Mouse (Mus musculus): Measurements from ENCODE around the gene Olfr710.
"Not testable (repeated sequence)": the region's sequence is repeated elsewhere in the genome, so short reads cannot be mapped to it uniquely, and the experiment has no call there.

Olfr710 gene

DNA sequence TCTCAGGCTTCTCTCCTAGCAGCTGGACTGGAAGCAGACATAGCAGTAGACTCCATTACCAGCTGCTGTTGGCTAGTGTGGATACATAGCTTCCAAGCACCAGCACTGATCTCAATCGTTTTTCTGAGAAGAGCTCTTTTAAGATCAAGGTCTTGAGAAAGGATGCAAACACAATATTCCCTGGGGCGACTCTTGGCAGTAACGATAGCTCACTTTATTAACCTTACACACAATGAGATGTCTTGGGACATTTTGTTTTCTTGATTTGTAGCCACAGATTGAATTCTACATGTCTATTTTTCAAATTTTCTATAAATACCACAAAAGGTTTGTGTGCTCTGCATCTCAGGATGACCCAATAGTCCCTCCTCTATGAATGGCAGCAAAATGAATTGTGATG, at the start of gene Olfr710:
Gene Olfr710 (minus strand): TSS at position 101 of the 400 bp plus-strand sequence.
- in situ Hi-C loops (cut with MboI; ENCODE audit: unreplicated experiment in 2 of 2): no loop called here

DNA sequence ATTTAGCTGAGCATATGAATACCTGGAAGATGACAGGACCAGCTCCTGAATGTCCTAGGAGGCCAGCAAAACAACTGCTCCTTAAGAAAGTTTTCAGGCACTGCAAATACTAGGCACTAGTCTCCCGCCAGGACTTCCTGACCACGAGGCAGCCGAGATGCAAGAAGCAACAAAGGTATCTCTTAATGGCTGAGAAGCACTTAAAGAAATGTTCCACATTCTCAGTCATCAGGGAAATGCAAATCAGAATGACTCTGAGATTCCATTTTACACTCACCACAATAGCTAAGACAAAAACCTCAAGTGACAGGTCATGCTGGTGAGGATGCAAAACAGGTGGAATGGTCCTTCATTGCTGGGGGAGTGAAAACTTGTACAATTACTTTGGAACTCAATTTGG, 37.1 kb upstream of the Olfr710 start:
- in situ Hi-C loops (cut with MboI; ENCODE audit: unreplicated experiment in 2 of 2): no loop called here

DNA sequence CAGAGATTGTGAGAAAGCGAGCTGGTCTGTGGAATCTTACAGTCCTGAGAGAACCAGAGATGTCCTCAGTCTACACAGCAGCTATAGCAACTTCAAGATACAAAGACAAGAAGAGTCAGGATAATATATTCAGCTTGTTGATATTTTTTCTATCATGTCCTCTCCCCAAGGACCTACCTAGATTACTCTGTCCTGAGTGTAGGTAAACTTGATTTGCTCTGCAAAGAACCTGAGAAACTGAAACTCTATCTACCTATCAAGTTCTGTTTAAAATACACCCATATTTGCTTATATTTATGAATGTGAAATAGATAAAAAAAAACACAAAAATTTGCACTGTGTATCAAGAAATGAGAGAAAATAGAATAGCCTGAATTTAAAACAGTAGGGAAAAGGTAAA, 27.2 kb upstream of the Olfr710 start, which contains the start of gene Olfr711:
Gene Olfr711 (minus strand): TSS at position 101 of the 400 bp plus-strand sequence.
- in situ Hi-C loops (cut with MboI; ENCODE audit: unreplicated experiment in 2 of 2): no loop called here

DNA sequence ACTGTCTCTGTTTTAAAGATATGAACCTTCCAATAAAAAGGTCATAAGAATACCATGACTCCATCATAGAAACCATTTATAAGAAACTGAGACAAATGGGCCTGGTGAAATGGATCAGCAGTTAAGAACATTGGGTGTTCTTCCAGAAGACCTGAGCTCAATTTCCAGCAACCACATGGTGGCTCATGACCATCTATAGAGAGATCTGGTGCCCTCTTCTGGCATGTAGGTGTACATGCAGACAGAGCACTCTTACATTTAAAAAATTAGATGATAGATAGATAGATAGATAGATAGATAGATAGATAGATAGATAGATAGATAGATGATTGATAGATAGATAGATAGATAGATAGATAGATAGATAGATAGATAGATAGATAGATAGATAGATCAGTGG, 19.4 kb upstream of the Olfr710 start:
- in situ Hi-C loops (cut with MboI; ENCODE audit: unreplicated experiment in 2 of 2): loop anchor here (25.0 kb wide), 1 partner anchor 605 kb away; no protein-coding TSS in a partner anchor

DNA sequence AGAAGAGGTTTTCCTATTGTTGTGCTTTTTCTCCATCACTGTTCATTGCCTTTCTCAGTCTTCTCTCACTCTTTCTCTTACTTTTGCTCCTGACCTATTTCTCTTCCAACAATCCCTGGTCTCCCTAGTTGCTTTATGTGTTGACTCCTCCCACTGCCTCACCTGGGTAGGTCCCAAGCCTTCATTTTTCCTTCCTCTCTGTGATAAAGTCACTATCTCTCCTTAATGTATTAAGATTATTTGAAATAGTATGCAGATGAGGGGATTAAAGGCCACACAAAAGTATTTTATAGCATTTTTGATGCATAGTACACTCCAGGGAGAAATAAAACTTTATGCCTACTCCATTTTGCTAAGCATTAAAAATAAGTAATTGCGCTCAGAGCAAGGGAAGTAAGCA, 15.7 kb upstream of the Olfr710 start, which contains the start of gene Olfr6:
Gene Olfr6 (minus strand): TSS at position 101 of the 400 bp plus-strand sequence.
- in situ Hi-C loops (cut with MboI; ENCODE audit: unreplicated experiment in 2 of 2): loop anchor here (25.0 kb wide), 1 partner anchor 602 kb away; no protein-coding TSS in a partner anchor

DNA sequence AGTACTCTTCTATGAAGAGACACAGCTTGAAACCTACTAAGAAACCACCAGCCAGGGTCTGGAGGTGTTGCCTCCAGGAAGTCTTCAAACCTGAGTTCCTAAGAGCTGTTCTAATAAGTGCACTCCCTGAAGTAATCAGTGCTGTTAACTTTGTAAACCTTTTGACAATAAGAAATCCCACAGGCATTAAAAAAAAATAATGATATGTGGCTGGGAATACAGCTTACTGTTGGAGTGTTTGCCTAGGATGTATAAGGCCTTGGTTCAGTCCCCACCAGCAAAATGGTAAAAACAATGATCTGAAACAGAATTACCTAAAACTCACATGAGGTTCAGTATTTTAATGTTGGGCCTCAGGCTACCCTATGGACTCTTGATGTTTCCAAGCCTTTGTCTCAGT, 16.0 kb downstream of the Olfr710 start, which contains the start of gene Olfr709-ps1:
Gene Olfr709-ps1 (minus strand): TSS at position 101 of the 400 bp plus-strand sequence.
- in situ Hi-C loops (cut with MboI; ENCODE audit: unreplicated experiment in 2 of 2): no loop called here

DNA sequence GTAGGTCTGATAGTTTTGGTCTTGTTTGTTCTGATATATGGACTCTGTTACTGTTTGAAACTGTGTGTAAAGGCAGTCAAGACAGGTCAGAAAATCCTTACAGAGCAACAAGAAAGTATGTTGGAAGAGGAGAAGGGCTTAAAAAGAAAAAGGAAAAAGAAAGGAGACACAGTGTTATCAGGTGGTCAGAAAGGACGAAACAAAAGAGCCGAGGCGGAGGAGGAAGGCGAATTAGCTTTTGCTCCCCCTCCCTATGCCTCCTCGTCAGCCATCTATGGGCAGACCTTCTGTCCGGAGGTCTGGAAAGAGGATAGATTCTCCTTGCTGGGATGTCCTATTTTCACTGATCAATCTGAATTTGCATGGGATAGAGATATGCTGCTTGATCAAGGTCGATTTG, 27.2 kb downstream of the Olfr710 start:
- in situ Hi-C loops (cut with MboI; ENCODE audit: unreplicated experiment in 2 of 2): not testable (repeated sequence)

DNA sequence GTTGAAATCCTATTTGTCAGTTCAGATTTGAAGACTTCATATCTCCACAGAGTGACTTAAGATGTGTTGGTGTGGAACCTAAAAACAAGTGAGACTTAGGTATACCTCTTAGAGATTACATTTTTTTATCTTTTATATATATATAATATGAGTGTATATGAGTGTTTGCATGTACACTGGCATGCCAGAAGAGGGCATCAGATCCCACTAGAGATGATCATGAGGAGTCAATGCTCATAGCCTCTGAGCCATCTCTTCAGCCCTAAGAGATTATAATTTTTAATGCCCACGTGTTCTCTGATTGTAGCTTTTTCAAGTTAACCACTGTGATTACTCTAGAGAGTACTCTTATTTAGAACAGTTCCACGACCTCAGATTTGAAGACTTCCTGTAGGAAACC, 40.4 kb downstream of the Olfr710 start, which contains the start of gene Olfr1532-ps1:
Gene Olfr1532-ps1 (plus strand): TSS at position 326 of the 400 bp plus-strand sequence.
- in situ Hi-C loops (cut with MboI; ENCODE audit: unreplicated experiment in 2 of 2): no loop called here

DNA sequence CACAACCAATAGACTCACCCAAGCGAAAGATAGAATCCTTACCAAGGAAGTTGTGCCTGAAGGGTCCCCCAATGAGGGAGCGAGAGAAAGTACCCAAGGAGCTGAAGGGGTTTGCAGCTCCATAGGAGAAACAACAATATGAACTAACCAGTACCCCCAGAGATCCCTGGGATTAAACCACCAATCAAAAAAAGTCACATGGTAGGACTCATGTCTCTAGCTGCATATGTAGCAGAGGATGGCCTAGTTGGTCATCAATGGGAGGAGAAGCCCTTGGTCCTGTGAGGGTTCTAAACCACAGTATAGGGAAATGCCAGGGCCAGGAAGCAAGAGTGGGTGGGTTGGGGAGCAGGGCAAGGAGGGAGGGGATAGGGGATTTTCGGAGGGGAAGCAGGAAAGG, 47.0 kb downstream of the Olfr710 start, which contains the start of gene Olfr707:
Gene Olfr707 (minus strand): TSS at position 101 of the 400 bp plus-strand sequence.
- in situ Hi-C loops (cut with MboI; ENCODE audit: unreplicated experiment in 2 of 2): not testable (repeated sequence)
